Mouse (Mus musculus): Measurements from ENCODE around the gene Tob1.

- no peak for TF ChIP-seq POLR2A (IDR thresholded peaks at IDR 0.05; ENCODE audit: insufficient read depth, low read depth, low read length)
- TF ChIP-seq CTCF (IDR thresholded peaks at IDR 0.05; ENCODE audit: insufficient read depth, low read depth, low read length), result no peak
Observed at GRCm38 (mm10) chr11:94183120-94183519, 28.1 kb upstream of the Tob1 start.

Data from olfactory bulb, adult 2 months (tissue).